Comparison of ENCODE assay signal across 8 mouse cellular contexts in genomic region chr13:15758835-15759632, GRCm38 (mm10).
DNase-seq lines count a peak whose midpoint lies in the region; ATAC-seq and TF ChIP-seq lines count a peak whose summit lies in the region.

No protein-coding gene starts in this region.

- peak; percentile 46 for DNase-seq in B cell, adult 2 months
- peak; percentile 81 for DNase-seq in heart, embryonic 10.5 days (ENCODE audit: low spot score)
- peak; percentile 70 for DNase-seq in kidney, adult 9 months
- peak; percentile 16 to 35 for DNase-seq in spleen, postnatal 14 days (ENCODE audit: low spot score in 2 of 2)

- peak; percentile 84 for ATAC-seq in embryonic facial prominence, embryonic 15.5 days (ENCODE audit: insufficient number of reproducible peaks, low FRiP score, low TSS enrichment, low read depth)
- ATAC-seq in limb, embryonic 13.5 days (ENCODE audit: low FRiP score, low read depth) = peak; percentile 84
- ATAC-seq in midbrain, embryonic 15.5 days (replicated peaks) = peak; percentile 94

- no peak overlapping the region for H3K27ac ChIP-seq in bone marrow macrophage, adult 2 months (ENCODE audit: insufficient read depth, low read depth, low read length)
- H3K27ac ChIP-seq in embryonic facial prominence, embryonic 15.5 days (replicated peaks) = peak overlapping the region; percentile 52
- peak overlapping the region; percentile 67 for H3K27ac ChIP-seq in heart, embryonic 10.5 days
- H3K27ac ChIP-seq in limb, embryonic 13.5 days = peak overlapping the region; percentile 48; the same call in 1 of the 2 replicates
- peak overlapping the region; percentile 81 for H3K27ac ChIP-seq in midbrain, embryonic 15.5 days

- no peaks in the 10 kb centered on the region for H3K27me3 ChIP-seq in embryonic facial prominence, embryonic 15.5 days
- H3K27me3 ChIP-seq in heart, embryonic 10.5 days (ENCODE audit: insufficient read depth, poor library complexity, severe bottlenecking) = peaks cover 10% of the 10 kb centered on the region; the same call in 1 of the 2 replicates
- H3K27me3 ChIP-seq in limb, embryonic 13.5 days = no peaks in the 10 kb centered on the region
- H3K27me3 ChIP-seq in midbrain, embryonic 15.5 days (replicated peaks) = no peaks in the 10 kb centered on the region

- no peak for TF ChIP-seq POLR2A in bone marrow macrophage, adult 2 months (IDR thresholded peaks at IDR 0.05; ENCODE audit: borderline replicate concordance, low read depth, low read length)

- peak overlapping the region; percentile 28; the same call in 1 of the 2 replicates for H3K9ac ChIP-seq in embryonic facial prominence, embryonic 15.5 days
- peak overlapping the region; percentile 57 for H3K9ac ChIP-seq in limb, embryonic 13.5 days
- H3K9ac ChIP-seq in midbrain, embryonic 15.5 days = peak overlapping the region; percentile 46

- no peaks in the 10 kb centered on the region for H3K36me3 ChIP-seq in embryonic facial prominence, embryonic 15.5 days
- no peaks in the 10 kb centered on the region for H3K36me3 ChIP-seq in heart, embryonic 10.5 days
- no peaks in the 10 kb centered on the region for H3K36me3 ChIP-seq in limb, embryonic 13.5 days
- H3K36me3 ChIP-seq in midbrain, embryonic 15.5 days (replicated peaks) = no peaks in the 10 kb centered on the region

- H3K4me2 ChIP-seq in embryonic facial prominence, embryonic 15.5 days (replicated peaks) = peak overlapping the region; percentile 53
- H3K4me2 ChIP-seq in limb, embryonic 13.5 days (replicated peaks) = peak overlapping the region; percentile 62
- H3K4me2 ChIP-seq in midbrain, embryonic 15.5 days = peak overlapping the region; percentile 55

- 3% methylated on average over 38 of the region's 38 CpGs for WGBS in embryonic facial prominence, embryonic 15.5 days
- WGBS in heart, embryonic 10.5 days = 3% methylated on average over 38 of the region's 38 CpGs
- WGBS in limb, embryonic 13.5 days = 4% methylated on average over 38 of the region's 38 CpGs
- 3% methylated on average over 38 of the region's 38 CpGs for WGBS in midbrain, embryonic 15.5 days

- H3K4me1 ChIP-seq in bone marrow macrophage, adult 2 months (ENCODE audit: control insufficient read depth, insufficient read depth, low read length) = no peaks in the 10 kb centered on the region
- peaks cover 7% of the 10 kb centered on the region; the same call in 1 of the 2 replicates for H3K4me1 ChIP-seq in embryonic facial prominence, embryonic 15.5 days
- H3K4me1 ChIP-seq in heart, embryonic 10.5 days = peaks cover 10% of the 10 kb centered on the region; the same call in 1 of the 2 replicates
- H3K4me1 ChIP-seq in limb, embryonic 13.5 days = peaks cover 10% of the 10 kb centered on the region
- peaks cover 16% of the 10 kb centered on the region for H3K4me1 ChIP-seq in midbrain, embryonic 15.5 days

- no peaks in the 10 kb centered on the region for H3K9me3 ChIP-seq in embryonic facial prominence, embryonic 15.5 days (replicated peaks)
- H3K9me3 ChIP-seq in heart, embryonic 10.5 days = no peaks in the 10 kb centered on the region
- no peaks in the 10 kb centered on the region for H3K9me3 ChIP-seq in limb, embryonic 13.5 days
- no peaks in the 10 kb centered on the region for H3K9me3 ChIP-seq in midbrain, embryonic 15.5 days

- H3K4me3 ChIP-seq in bone marrow macrophage, adult 2 months (ENCODE audit: insufficient read depth, low read length) = peak overlapping the region; percentile 29
- H3K4me3 ChIP-seq in embryonic facial prominence, embryonic 15.5 days (replicated peaks) = peak overlapping the region; percentile 41
- H3K4me3 ChIP-seq in heart, embryonic 10.5 days = peak overlapping the region; percentile 59
- peak overlapping the region; percentile 43 for H3K4me3 ChIP-seq in limb, embryonic 13.5 days
- peak overlapping the region; percentile 40 for H3K4me3 ChIP-seq in midbrain, embryonic 15.5 days

- peak; percentile 54 for TF ChIP-seq CTCF in bone marrow macrophage, adult 2 months (IDR thresholded peaks at IDR 0.05; ENCODE audit: low read depth, low read length)

Comparison
In these comparisons a context has a peak if more than half of its experiments do, and no peak if none do; other contexts are left out.
1. DNase-seq: peak in every context shown above with its lines; median percentile 81 in heart, embryonic 10.5 days; 70 in kidney, adult 9 months; 46 in B cell, adult 2 months; 26 in spleen, postnatal 14 days.